Mouse (Mus musculus): ENCODE results near the gene Pcbp2.

Pcbp2 gene

DNA sequence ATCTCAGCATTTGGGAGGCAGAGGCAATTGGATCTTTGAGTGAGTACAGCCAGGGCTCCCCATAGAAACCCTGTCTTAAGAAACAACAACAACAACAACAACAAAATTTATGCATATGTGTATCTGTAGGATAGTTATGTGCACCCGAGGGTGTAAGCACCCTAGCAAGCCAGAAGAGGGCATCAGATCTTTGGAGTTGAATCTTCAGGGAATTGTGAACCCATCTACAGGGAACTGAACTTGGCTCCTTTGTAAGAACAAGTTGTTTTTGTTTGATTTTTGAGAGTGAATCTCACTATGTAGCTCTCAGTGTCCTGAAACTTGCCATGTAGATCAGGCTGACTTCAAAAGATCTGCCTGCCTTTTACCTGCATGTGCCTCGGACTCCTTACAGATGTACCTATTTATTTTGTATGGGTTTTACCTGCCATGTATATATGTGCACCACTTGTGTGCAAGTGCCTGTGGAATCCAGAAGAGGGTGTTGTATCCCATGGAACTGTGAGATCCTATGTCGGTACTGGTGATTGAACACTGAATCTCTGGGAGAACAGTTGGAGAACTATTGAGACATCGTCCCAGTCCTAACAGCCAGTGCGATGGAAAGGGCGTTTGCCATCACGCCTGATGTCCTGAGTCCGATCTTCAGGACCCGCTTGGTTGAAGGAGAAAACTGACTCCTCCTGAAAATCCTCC, 1.5 kb upstream of the Pcbp2 start:
- DNase-seq, result no peak

DNA sequence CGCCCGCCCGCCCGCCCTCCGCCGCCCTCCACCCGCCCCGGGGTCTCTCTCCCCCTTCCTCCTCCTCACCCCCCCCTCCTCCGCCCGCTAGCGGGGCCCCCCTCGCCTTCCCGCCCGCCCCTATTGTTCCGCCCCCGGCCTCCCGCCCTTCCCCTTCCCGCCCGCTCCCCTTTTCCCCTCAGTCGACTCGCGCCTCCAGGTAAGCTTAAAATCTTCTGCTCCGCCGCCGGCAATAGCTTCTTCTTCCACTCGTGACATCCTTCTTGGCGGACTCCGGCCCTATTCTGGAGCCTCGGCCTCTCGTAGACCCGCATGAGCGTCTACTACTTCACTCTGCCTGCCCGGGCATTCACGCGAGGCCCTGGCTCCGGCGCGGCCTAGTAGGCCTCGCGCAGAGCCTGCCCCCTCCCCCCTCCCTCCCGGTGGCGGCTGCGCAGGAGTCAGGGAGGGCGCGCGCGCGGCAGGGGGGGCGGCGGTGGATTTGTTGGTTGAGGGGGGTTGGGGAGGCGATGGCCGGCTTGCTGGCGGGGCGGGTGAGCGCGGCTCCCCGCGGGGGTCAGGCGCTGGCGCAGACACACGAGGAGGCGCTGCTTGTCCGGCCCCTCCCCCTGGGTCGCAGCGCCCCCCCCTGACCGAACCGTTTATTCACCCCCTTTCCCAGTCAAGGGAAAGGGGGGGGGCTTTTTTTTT, 411 bp downstream of the Pcbp2 start:
- DNase-seq, result peak; percentile 91 to 96

DNA sequence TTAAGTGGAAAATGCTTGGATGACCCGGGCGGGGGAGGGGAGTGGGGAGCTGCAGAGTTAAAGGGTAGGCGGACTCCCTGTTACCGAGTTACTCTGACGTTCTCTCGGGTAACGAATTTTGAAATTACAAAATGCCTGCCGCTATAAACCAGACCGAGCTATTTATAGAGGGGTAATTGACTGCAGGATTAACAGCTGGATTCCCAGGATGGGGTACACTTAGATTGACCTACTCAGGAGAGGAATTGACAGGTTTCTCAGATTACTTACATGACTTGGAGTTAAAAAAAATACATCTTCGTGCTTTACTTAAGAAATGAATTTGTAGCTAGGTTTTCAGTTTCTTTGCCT, 931 bp downstream of the Pcbp2 start:
- no peak for DNase-seq

DNA sequence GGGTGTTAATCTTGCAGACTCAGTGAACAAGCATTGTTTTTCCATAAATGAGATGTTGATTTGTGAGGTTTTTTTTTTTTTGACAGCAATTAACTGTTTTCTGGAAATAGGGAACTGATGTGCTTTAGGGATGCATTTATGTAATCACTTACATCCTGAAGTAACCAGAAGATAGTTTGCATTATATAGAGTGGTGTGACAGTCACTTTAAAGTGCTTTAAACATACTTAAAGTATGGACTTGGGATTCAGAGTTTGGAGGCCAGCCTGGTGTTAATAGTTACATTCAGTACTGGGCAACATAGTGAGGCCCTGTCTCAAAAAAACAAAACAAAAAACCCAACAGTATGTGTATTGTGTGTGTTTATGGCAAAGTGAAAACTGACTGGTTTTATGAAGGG, 1.4 kb downstream of the Pcbp2 start:
- DNase-seq, result no peak

DNA sequence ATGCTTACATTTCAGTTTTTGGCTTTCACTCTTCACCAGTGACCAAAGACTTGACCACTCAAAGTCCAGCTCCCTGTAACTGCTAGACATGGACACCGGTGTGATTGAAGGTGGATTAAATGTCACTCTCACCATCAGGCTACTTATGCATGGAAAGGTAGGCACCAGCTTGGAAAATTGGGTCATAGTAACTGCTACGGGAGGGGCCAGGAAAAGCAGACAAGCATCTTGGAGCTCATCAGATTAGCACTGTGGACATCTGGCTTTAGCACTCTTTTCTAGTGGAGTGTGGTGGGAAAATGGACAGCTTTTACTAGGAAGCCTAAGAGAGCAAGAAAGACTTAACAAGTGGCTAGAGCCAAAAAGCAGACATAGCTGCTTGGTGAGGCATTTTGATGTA, 2.9 kb downstream of the Pcbp2 start:
- DNase-seq, result peak in 1 of 2 experiments; percentile 38

DNA sequence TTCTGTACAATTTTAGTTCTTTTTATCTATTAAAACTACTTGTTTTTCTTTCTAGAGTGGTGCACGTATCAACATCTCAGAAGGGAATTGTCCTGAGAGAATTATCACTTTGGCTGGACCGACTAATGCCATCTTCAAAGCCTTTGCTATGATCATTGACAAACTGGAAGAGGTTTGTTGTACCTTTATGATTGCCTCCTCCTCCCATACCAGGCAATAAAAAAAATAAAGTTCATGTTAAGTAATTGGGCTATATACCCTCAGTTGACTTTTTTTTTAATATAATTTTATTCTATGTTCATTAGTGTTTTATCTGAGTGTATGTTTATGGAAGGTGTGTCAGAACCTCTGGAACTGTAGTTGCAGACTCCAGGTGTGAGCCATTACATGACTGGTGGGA, 4.2 kb downstream of the Pcbp2 start:
- DNase-seq, result no peak

DNA sequence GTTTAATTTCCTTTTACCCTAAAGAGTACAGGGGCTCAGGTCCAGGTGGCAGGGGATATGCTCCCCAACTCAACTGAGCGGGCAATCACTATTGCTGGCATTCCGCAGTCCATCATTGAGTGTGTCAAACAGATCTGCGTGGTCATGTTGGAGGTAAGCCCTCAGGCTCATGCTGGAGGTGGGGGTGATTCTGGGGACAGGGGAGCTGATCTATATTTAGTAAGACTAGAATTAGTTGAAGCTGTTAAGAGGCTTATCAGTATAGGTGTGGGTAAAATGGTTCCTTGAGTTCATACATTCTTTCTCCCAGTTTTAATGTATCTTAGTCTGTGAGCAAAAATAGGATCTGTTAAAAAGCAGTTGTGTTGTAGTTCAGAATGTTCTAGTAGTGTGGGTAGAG, 12.8 kb downstream of the Pcbp2 start:
- no peak for DNase-seq

DNA sequence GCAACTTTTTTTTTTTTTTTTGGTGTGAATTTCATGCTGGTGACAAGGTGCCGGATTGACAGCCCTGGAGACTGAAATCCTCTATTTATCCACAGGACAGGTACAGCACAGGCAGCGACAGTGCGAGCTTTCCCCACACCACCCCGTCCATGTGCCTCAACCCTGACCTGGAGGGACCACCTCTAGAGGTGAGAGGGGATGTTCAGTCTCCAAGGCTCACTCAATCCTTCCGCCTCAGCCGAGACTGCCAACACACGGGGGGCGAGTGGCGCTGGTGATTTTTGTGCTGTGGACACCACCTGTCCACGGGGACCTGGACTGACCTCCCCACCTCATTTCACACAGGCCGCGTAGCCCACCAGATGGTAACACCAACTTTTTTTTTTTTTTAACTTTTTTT, 15.5 kb downstream of the Pcbp2 start:
- no peak for DNase-seq

DNA sequence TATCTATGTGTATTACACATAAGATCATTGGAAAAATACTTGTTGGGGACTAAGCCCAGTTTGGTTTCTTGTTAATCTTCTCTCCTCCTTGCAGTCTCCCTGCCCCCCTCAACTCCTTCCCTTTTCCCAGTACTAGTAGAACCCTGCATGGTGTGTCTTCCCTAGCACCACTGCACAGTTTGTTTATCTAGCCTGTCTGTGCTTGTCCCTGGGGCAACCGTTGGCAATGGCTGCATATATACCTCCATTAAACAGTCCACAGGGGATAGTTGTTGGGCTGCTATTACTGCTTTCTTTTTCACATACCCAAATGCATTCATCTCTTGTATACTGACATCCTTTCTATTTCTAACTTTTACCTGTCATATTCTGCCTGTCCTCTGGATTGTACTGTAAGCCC, 17.3 kb downstream of the Pcbp2 start:
- DNase-seq, result no peak

DNA sequence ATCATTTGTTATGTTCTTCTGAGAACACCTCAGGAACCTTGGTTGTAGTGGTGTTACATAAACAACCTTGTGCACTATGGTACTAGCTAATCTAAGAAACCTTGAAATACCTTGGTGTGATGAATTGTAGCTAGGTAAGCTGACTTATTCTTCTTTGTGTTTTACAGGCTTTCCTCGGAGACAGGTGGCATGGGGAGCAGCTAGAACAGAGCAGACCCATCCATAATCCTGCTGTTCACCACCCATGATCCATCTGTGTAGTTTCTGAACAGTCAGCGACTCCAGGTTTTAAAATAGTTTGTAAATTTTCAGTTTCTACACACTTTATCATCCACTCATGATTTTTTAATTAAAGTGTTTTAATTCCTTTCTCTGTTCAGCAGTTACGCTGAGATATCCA, 28.0 kb downstream of the Pcbp2 start:
- DNase-seq, result no peak

DNA sequence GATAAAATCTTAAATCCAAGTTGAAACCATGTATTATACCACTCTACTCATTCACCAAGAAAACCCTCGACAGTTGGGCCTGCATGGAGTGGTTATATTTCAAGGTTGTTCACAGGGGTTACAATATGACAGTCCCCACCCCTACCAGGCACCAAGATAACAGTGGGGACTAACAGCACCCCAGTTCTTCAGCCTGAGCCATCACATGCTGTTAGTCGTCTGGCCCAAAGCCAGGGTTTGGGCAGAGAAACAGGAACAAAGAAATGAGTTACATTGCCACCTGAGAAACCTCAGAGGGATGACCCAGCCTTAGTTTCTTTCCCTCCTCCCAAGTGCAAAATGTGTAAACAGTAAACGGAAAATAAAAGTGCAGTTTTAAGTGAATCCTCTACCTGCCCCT, 29.0 kb downstream of the Pcbp2 start:
- peak in 1 of 2 experiments; percentile 59 for DNase-seq

DNA sequence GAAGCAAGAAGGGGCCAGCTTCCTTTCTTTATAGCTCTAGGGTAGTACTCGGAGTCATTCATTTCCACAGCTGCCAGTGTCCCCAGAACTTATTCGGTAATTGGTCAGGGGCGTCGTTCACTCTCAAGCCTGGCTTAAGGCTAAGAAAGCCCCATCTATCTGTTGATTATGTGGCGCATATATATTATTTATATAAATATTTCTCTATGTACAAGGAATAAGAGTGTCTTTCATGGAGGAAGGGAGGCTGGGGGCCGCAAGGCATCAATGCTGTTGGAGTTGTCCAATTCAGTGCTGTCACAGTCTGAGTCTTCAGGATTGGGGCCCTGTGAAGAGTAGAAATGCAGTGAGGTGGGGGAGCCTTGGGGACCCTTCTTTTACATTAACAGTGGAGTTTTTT, 29.5 kb downstream of the Pcbp2 start:
- DNase-seq, result no peak

DNA sequence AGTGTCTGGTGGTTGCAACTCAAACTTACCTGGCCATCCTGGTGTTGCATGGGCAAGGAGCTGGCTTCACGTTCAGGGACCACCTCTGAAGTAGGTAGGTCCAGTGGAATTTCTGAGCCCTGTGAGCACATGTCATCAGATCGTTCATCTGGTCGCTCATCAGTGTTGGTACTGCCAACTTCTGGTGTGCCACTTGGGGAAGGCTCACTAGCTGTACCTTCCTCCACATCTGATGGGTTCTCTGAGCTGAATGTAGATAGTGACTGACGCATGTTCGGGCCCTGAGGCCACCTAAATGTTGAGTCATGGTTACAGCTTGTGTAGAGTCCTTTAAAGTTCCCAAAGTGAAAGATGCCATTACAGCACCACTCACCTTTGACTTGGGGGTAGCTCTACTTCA, 30.1 kb downstream of the Pcbp2 start:
- no peak for DNase-seq

DNA sequence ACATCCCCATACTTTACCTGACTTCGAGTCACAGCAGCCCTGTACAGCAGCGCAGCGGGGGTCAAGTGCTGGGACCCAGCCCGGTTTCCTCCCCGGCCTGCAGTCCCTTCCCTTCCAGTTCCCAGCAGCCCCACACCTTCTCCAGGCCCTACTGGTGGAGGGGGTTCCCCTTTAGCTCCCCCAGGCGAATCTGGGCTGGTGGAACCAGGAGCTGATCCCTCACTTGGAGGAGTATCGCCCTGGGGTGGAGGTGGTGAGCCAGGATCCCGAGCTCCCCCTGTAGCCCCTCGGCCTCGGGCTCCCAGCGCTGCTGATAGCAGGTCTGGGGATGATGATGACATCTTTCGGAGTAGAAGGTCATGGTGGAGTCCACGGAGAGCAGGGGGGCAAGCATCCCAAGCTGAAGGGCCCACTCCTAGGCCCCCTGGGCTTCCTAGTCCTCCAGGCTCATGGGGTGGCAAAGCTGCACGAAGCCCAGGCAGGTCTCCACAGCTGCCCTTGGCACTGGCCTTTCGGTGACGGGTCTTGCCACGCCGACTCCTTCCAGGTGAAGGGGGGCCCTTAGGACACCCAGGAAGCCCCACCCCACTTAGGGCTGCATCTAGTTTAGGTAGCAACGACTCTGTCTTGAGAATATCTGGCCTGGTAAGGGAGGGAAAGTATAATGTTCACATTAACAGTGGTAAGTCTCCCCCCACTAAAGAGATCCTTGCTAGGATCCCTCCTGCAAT, 30.9 kb downstream of the Pcbp2 start:
- no peak for DNase-seq

DNA sequence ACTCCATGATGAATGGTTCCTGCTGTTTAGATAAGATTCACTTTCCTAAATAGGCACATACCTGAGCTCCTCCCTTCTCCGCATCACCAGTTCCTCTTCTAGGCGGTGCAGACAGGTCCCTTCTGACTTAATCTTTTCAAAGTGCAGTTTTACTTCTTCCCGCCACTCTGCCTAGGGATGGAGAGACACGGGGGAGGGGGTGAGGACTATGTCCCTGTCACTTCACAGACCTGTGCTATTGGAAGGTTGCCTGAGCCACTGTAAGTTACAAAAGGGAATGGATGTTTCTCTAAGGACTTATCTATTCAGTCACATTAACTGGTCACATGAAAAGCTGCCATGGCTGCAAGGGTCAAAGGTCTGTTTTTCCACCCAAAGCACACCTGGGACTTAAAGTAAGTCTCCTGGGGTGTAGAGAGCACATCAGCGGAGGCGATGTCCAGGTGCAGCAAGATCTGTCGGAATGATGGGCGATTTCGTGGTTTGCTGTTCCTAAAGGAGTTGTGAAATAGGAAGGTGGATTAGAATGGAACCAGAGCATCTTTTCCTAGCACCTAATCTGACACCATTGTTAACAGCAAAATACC, 32.0 kb downstream of the Pcbp2 start:
- no peak for DNase-seq

DNA sequence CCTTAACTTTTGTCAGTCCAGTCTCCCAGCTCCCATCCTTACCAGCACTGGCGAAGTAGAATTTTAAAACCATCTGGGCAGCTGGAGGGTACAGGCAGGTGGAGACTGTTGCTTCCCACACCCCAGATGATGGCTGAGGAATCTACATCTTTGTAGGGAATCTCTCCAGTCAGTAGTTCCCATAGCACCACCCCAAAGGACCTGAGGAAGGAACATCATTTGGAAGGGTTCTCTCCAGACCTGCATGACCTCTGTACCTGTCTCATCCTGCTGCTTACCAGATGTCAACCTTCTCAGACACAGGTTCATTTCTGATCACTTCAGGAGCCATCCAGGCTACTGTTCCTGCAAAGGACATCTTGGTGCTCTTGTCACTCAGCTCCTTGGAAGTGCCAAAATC, 33.1 kb downstream of the Pcbp2 start, which contains the start of gene Gm10337:
Gm10337 (plus strand) TSS at position 276 of the 400 bp plus-strand sequence.
- DNase-seq, result no peak

DNA sequence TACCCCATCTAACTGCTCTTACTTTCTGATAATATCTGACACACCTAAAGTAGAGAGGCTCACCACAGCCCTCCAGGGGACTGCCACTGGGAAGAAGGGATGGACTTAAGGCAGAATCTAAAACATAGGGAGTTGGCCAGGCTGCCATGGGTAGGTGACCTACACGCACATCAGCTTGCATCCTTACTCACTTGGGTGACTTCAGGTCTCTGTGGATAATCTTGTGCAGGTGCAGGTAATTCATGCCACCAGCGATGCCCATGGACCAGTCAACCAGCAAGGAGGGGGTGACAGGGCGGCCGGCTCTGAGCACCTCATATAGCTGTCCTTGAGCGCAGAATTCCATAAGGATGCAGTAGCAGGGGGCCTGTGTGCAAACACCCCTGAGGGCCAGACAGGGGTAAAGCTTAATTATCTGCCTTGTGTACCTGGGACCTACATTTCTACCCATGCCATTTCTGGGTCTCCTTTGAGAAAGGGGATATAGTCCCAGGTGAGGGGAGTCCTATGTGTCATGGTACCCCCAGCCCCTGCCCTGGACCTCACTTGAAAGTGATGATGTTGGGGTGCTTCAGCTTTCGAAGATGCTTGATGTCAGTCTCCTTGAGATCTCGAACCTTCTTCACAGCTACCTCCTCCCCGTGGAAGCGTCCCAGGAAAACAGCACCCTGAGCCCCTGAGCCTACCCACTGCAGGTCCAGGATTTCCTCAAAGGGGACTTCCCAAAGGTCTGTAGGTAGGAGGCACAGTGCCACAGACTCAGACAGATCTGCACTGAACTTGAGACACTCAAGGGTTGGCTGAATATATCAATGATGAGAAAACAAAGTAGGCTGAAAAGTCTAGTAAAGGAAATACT, 33.8 kb downstream of the Pcbp2 start:
- no peak for DNase-seq

DNA sequence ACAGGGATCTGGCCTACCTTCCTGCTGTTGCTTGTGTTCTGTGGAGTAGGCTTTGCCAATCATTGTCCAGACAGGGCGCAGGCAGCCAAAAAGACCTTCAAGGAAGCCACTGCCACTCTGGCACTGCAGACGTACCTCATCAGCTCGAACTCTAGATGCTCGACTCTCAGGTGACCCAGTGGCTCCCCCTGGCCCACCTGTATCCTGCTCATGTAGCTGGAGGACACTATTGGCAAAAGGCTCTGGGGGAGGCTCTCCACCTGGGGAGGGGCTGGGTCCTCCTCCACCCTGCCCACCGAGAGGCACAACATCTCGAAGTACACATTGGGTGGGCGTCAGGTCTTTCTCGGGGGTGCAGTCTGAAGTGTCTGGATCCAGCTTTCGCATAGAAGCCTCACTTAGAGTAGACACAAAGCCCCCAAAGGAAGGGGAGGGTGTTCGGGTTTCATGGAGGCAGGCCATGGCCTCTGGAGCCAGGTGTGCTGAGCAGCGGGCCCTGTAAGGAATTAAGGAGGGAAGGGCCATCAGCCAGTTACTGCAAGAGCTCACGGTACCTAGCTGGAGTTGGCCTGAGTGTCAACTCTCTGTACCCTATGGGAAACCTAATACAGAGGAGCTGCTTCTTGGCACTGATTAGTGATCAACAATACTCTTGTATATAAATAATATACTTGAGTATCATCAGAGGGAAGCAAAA, 34.9 kb downstream of the Pcbp2 start:
- DNase-seq, result no peak

DNA sequence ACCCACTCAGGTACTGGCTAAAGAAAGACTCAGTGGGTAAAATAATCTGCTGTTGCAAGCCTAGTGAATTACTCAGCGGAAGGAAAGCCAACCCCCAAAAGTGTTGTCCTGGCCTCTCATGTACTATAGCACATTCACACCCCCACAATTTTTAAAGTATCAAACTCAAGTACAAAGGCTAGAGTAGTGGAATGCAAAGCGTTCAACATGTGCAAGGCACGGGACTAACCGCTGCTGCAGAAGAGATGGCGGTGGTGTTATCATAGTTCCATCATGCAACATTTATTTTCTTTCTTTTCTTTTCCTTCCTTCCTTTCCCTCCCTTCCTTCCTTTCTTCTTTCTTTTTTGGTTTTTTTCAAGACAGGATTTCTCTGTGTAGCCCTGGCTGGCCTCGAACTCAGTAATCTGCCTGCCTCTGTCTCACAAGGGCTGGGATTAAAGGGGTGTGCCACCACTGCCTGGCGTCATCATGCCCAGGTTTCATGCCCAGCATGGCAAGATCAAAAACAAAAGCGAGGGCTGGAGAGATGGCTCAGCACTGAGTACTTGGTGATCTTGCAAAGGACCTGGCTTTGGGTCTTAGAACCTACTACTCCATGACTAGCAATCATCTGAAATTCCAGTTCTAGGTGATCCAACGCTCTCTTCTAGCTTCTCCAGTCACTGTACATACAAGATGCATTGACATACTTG, 35.6 kb downstream of the Pcbp2 start:
- peak in 1 of 2 experiments; percentile 3 for DNase-seq

DNA sequence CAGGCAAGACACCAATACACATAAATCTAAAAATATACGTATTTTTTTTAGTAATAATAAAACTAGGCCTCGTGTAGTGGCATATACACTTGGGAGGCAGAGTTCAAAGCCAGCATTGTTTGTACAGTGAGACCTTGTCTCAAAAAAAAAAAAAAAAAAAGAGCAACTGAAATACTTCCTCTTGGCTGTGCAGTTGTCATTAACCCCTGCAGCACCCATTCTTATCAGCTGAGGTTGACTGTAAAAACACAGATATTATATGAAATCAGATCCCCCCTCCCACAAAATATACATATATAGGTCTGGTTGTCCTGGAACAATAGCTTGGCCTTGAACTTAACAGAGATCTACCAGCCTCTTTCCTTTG, 36.1 kb downstream of the Pcbp2 start:
- no peak for DNase-seq

DNA sequence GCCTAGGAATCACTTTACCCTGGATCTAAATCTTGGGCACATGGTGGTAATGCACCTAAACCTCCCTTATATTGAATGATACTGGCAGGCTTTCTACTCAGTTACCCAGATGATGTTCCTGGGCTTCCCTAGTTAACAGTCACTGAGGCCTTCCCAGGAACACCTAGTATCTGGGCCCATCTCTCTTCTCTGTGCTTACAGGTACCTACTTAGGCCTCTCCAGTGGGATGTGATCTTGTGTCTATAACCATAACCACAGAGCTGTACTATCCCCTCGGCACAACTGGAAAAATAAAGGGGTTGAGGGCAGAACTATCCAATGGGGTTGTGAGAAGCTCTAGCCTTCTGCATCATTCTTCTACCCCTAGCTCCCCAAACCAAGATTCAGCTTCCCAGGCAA, 36.5 kb downstream of the Pcbp2 start:
- DNase-seq, result peak in 1 of 2 experiments; percentile 1

DNA sequence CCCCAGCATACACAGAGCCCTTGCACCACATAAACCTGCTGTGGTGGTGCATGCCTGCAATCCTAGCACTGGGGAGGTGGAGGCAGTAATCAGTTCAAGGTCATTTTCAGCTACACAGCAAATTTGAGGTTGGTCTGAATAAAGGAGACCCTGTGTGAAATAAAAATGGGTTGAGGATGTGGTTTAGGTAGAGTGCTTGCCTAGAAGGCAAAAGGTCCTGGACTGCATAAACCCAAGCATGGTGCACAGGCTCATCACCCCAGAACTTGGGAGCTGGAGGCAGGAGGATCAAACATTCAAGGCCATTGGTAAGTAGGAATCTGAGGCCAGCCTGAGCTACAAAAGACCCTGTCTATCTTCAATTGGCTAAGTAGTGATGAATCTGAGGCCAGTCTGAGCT, 37.2 kb downstream of the Pcbp2 start:
- DNase-seq, result no peak

Data from cerebellum, postnatal 25 days (tissue).